ENCODE assay signal across 8 mouse cellular contexts in the genomic region with DNA sequence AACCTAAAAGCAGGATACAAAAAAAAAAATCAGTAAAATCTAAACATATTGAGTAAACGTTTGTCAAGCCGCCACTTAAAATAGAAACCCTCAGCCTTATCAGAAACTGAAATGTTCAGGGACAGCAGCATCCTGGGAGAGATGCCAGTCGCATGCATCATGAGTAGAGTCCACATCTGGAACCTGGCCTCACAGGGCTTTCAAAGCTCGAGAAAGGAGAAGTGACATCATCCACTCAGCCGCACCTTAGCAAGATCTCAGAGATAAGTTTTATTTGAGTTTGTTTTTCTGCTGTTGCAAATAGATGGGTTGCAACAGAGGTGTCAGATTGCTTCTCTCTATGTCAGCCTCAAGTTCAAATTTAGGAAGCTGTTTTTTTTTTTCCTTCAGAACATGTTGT. TPM values are rescaled to one million over a fixed set of nuclear protein-coding genes. Genes with fewer than 3 reads are reported as not detected.
A peak's percentile ranks its signal among the peaks of the same experiment; 100 is the strongest.
DNase-seq lines count a peak whose midpoint lies in the region; ATAC-seq and TF ChIP-seq lines count a peak whose summit lies in the region.

No protein-coding gene starts in this region.

- no peaks in the 10 kb centered on the region for H3K36me3 ChIP-seq in liver, postnatal 0 days (replicated peaks; ENCODE audit: insufficient read depth, low read length)
- no peaks in the 10 kb centered on the region for H3K36me3 ChIP-seq in intestine, embryonic 15.5 days
- H3K36me3 ChIP-seq in stomach, embryonic 15.5 days: no peaks in the 10 kb centered on the region
- no peaks in the 10 kb centered on the region for H3K36me3 ChIP-seq in midbrain, embryonic 10.5 days

- H3K9ac ChIP-seq in liver, postnatal 0 days (replicated peaks): no peak overlapping the region
- no peak overlapping the region for H3K9ac ChIP-seq in intestine, embryonic 15.5 days
- H3K9ac ChIP-seq in stomach, embryonic 15.5 days: no peak overlapping the region

- ATAC-seq in liver, postnatal 0 days: peak; percentile 76
- ATAC-seq in intestine, embryonic 15.5 days: peak; percentile 34; the same call in 1 of the 2 replicates
- 0 out of 2 replicates have a peak, but pooled peaks have one; percentile 39 for ATAC-seq in stomach, embryonic 15.5 days (ENCODE audit: insufficient read depth, low FRiP score, low read depth)

- no peak for TF ChIP-seq CTCF in liver, postnatal 0 days (IDR thresholded peaks at IDR 0.05; ENCODE audit: low read depth)

- 10% methylated on average over 5 of the region's 5 CpGs for WGBS in liver, postnatal 0 days (ENCODE audit: insufficient replicate concordance)
- 25% methylated on average over 5 of the region's 5 CpGs for WGBS in intestine, embryonic 15.5 days
- 22% methylated on average over 5 of the region's 5 CpGs for WGBS in stomach, embryonic 15.5 days
- WGBS in midbrain, embryonic 10.5 days: 79% methylated on average over 5 of the region's 5 CpGs

- H3K4me3 ChIP-seq in liver, postnatal 0 days (ENCODE audit: low read depth, low read length): no peak overlapping the region
- H3K4me3 ChIP-seq in intestine, embryonic 15.5 days (replicated peaks): no peak overlapping the region
- no peak overlapping the region for H3K4me3 ChIP-seq in stomach, embryonic 15.5 days (replicated peaks)
- H3K4me3 ChIP-seq in midbrain, embryonic 10.5 days: no peak overlapping the region

- H3K27me3 ChIP-seq in liver, postnatal 0 days (ENCODE audit: insufficient read depth, low read length): no peaks in the 10 kb centered on the region
- no peaks in the 10 kb centered on the region for H3K27me3 ChIP-seq in intestine, embryonic 15.5 days (replicated peaks)
- no peaks in the 10 kb centered on the region for H3K27me3 ChIP-seq in stomach, embryonic 15.5 days (replicated peaks)
- H3K27me3 ChIP-seq in midbrain, embryonic 10.5 days (ENCODE audit: low read depth, poor library complexity, severe bottlenecking): no peaks in the 10 kb centered on the region

- TF ChIP-seq EP300 in liver, postnatal 0 days (IDR thresholded peaks at IDR 0.05; ENCODE audit: low read depth): no peak

- no peaks in the 10 kb centered on the region for H3K9me3 ChIP-seq in liver, postnatal 0 days (ENCODE audit: low read length)
- no peaks in the 10 kb centered on the region for H3K9me3 ChIP-seq in intestine, embryonic 15.5 days
- no peaks in the 10 kb centered on the region for H3K9me3 ChIP-seq in stomach, embryonic 15.5 days
- no peaks in the 10 kb centered on the region for H3K9me3 ChIP-seq in midbrain, embryonic 10.5 days (replicated peaks)

- no peak overlapping the region for H3K27ac ChIP-seq in liver, postnatal 0 days (ENCODE audit: low read depth)
- no peak overlapping the region for H3K27ac ChIP-seq in intestine, embryonic 15.5 days
- H3K27ac ChIP-seq in stomach, embryonic 15.5 days: no peak overlapping the region
- no peak overlapping the region for H3K27ac ChIP-seq in midbrain, embryonic 10.5 days (replicated peaks)

- peak; percentile 31 for DNase-seq in liver, postnatal 0 days
- no peak for DNase-seq in liver
- peak; percentile 71 for DNase-seq in adrenal gland, postnatal 14 days
- DNase-seq in gastrocnemius, adult 8-10 months (ENCODE audit: low spot score in 2 of 2): no peak
- DNase-seq in layer of hippocampus, postnatal 25 days (ENCODE audit: extremely low spot score in 1 of 2, low spot score in 1 of 2): no peak
- no peak for DNase-seq in midbrain, embryonic 10.5 days (ENCODE audit: low spot score)

- H3K4me1 ChIP-seq in liver, postnatal 0 days (ENCODE audit: insufficient read depth): no peaks in the 10 kb centered on the region
- H3K4me1 ChIP-seq in intestine, embryonic 15.5 days (replicated peaks): no peaks in the 10 kb centered on the region
- no peaks in the 10 kb centered on the region for H3K4me1 ChIP-seq in stomach, embryonic 15.5 days
- no peaks in the 10 kb centered on the region for H3K4me1 ChIP-seq in midbrain, embryonic 10.5 days

- H3K4me2 ChIP-seq in liver, postnatal 0 days (ENCODE audit: low read depth, low read length): no peak overlapping the region
- H3K4me2 ChIP-seq in intestine, embryonic 15.5 days (replicated peaks): no peak overlapping the region
- H3K4me2 ChIP-seq in stomach, embryonic 15.5 days: no peak overlapping the region

RNA-seq across cellular contexts. Expression of a gene that starts 31.3 kb away (rescaled TPM):
- 6.0 and 6.3 TPM in 2 replicates for polyA plus RNA-seq in liver, postnatal 0 days (2015; fragmentation: Nextera tagmentation; extraction: Ambion mirVana)
- total RNA-seq in adrenal gland, postnatal 14 days (2021): 176 and 225 TPM in 2 replicates
- 12.7 and 13.7 TPM in 2 replicates for polyA plus RNA-seq in intestine, embryonic 15.5 days (2015; fragmentation: Nextera tagmentation; extraction: Ambion mirVana)
- polyA plus RNA-seq in stomach, embryonic 15.5 days (2015; fragmentation: Nextera tagmentation; extraction: Ambion mirVana): 15.4 and 16.2 TPM in 2 replicates
- 100 to 1,000 TPM; 264 to 309 (median 281) TPM for total RNA-seq in gastrocnemius, adult 8-10 months (2022)
- 10 to 100 TPM; 58.8 to 60.0 TPM for total RNA-seq in layer of hippocampus, postnatal 25 days (2021)
- polyA plus RNA-seq in midbrain, embryonic 10.5 days (2016; fragmentation: Nextera tagmentation; extraction: Ambion mirVana): 6.2 and 6.3 TPM in 2 replicates

Comparison
In these comparisons a context has a peak if more than half of its experiments do, and no peak if none do; other contexts are left out.
1. DNase-seq: peak in liver, postnatal 0 days (single experiment) and adrenal gland, postnatal 14 days (single experiment); none in liver (single experiment), gastrocnemius, adult 8-10 months (0 of 2), layer of hippocampus, postnatal 25 days (0 of 2) and midbrain, embryonic 10.5 days (single experiment).
2. Peak in every context shown above with its lines, with median percentiles within 50 percentile points of each other: ATAC-seq.